ENCODE assay signal across 8 mouse cellular contexts in genomic region chr13:21199046-21200028, GRCm38 (mm10). TPM values are rescaled to one million over a fixed set of nuclear protein-coding genes. Genes with fewer than 3 reads are reported as not detected.
DNase-seq lines count a peak whose midpoint lies in the region; ATAC-seq lines count a peak whose summit lies in the region.

No protein-coding gene starts in this region.

- H3K9me3 ChIP-seq in hindbrain, embryonic 10.5 days: peaks cover 9% of the 10 kb centered on the region

- WGBS in hindbrain, embryonic 10.5 days: 6% methylated on average over 17 of the region's 17 CpGs

- DNase-seq in embryo, embryonic 10.5 days (ENCODE audit: low spot score): peak; percentile 13
- DNase-seq in embryo, embryonic 9.5 days (ENCODE audit: extremely low spot score): no peak
- DNase-seq in thymus, postnatal 4 days: peak; percentile 26
- no peak for DNase-seq in thymus, postnatal 14 days
- DNase-seq in hindbrain, embryonic 10.5 days (ENCODE audit: low spot score): no peak
- no peak for DNase-seq in yolk sac, embryonic 10.5 days (ENCODE audit: low spot score)

- no peaks in the 10 kb centered on the region for H3K27me3 ChIP-seq in hindbrain, embryonic 10.5 days (ENCODE audit: insufficient read depth, poor library complexity, severe bottlenecking)

- H3K4me3 ChIP-seq in hindbrain, embryonic 10.5 days: peak overlapping the region; percentile 69

- H3K36me3 ChIP-seq in hindbrain, embryonic 10.5 days: peaks cover 15% of the 10 kb centered on the region

- peak; percentile 18; the same call in 1 of the 2 replicates for ATAC-seq in megakaryocyte, adult 5-6 weeks (ENCODE audit: poor library complexity, severe bottlenecking)
- no peak for ATAC-seq in inflammation-experienced regulatory T-cells, adult 6 months

- H3K27ac ChIP-seq in hindbrain, embryonic 10.5 days: peak overlapping the region; percentile 74

- H3K4me1 ChIP-seq in hindbrain, embryonic 10.5 days (replicated peaks): peaks cover 8% of the 10 kb centered on the region

RNA-seq across cellular contexts. Expression of gene Trim27, which starts 20.1 kb away (rescaled TPM):
- 157 and 163 TPM in 2 replicates for polyA plus RNA-seq in hindbrain, embryonic 10.5 days (2016; fragmentation: Nextera tagmentation; extraction: Ambion mirVana)
- 47.7 and 50.6 TPM in 2 replicates for total RNA-seq in megakaryocyte, adult 5-6 weeks (2015)
- 79.9 and 84.0 TPM in 2 replicates for total RNA-seq in megakaryocyte, adult 5-6 weeks (2017)
- polyA plus RNA-seq in inflammation-experienced regulatory T-cells, adult 6 months (2017; shearing (Covaris generic)): 10 to 100 TPM; 16.0 to 17.3 (median 16.3) TPM

RNA-seq across cellular contexts. Expression of gene Olfr1368, which starts 53.7 kb away (rescaled TPM):
- polyA plus RNA-seq in hindbrain, embryonic 10.5 days (2016; fragmentation: Nextera tagmentation; extraction: Ambion mirVana): not detected in 2 replicates
- not detected in 2 replicates for total RNA-seq in megakaryocyte, adult 5-6 weeks (2015)
- not detected in 2 replicates for total RNA-seq in megakaryocyte, adult 5-6 weeks (2017)
- polyA plus RNA-seq in inflammation-experienced regulatory T-cells, adult 6 months (2017; shearing (Covaris generic)): not detected

Comparison
In these comparisons a context has a peak if more than half of its experiments do, and no peak if none do; other contexts are left out.
1. DNase-seq: peak in embryo, embryonic 10.5 days (single experiment) and thymus, postnatal 4 days (single experiment); none in embryo, embryonic 9.5 days (single experiment), thymus, postnatal 14 days (single experiment), hindbrain, embryonic 10.5 days (single experiment) and yolk sac, embryonic 10.5 days (single experiment).